Mouse (Mus musculus) myocyte (in vitro differentiated cells): ENCODE data around the gene Gm20388.

ENCODE experiments used
- CEBPB ChIP-seq: IDR thresholded peaks from 2 replicates; pipeline ENCODE4 v1.6.1; 2011; ENCODE audit warnings: mild to moderate bottlenecking, moderate library complexity; ENCODE audit not compliant: poor library complexity, insufficient read depth, severe bottlenecking
- MAX ChIP-seq: IDR thresholded peaks from one replicate; pipeline ENCODE4 v1.6.1; 2011; ENCODE audit warnings: low read depth, mild to moderate bottlenecking, control low read depth
- MYOD1 ChIP-seq, 3 experiments: IDR thresholded peaks; one replicate each; pipeline ENCODE4 v1.6.1; 2011; ENCODE audit warnings: control low read depth in 2 of 3, low read depth in 2 of 3, mild to moderate bottlenecking in 2 of 3, moderate library complexity in 1 of 3; ENCODE audit not compliant: insufficient read length in 2 of 3, control insufficient read depth in 1 of 3
- MYOG ChIP-seq, 3 experiments: IDR thresholded peaks; one replicate each; pipeline ENCODE4 v1.6.1; 2011; ENCODE audit warnings: control low read depth in 2 of 3, low read depth in 2 of 3, mild to moderate bottlenecking in 2 of 3; ENCODE audit not compliant: insufficient read length in 2 of 3, control insufficient read depth in 1 of 3, insufficient read depth in 1 of 3
- POLR2A ChIP-seq: IDR thresholded peaks from one replicate; pipeline ENCODE4 v1.6.1; 2011; ENCODE audit warnings: low read depth, mild to moderate bottlenecking, control low read depth, moderate library complexity; ENCODE audit not compliant: insufficient read length
- POLR2AphosphoS2 ChIP-seq: IDR thresholded peaks from one replicate; pipeline ENCODE4 v1.6.1; 2011; ENCODE audit warnings: low read depth, control low read depth; ENCODE audit not compliant: insufficient read length
- TCF12 ChIP-seq: IDR thresholded peaks from one replicate; pipeline ENCODE4 v1.6.1; 2011; ENCODE audit warnings: mild to moderate bottlenecking, control low read depth; ENCODE audit not compliant: poor library complexity, insufficient read depth, severe bottlenecking
- TCF3 ChIP-seq: IDR thresholded peaks from one replicate; pipeline ENCODE4 v1.6.1; 2011; ENCODE audit warnings: low read depth, control low read depth; ENCODE audit not compliant: insufficient read length
- USF1 ChIP-seq: IDR thresholded peaks from one replicate; pipeline ENCODE4 v1.6.1; 2011; ENCODE audit warnings: low read depth, mild to moderate bottlenecking, control low read depth, moderate library complexity

GRCm38 (mm10) chr8:120051908-120052307, 141.3 kb downstream of the Gm20388 start:
- TF ChIP-seq POLR2A (no peak), USF1 (no peak), MYOD1 (IDR thresholded peaks at IDR 0.05; ENCODE audit: control insufficient read depth in 1 of 3, insufficient read length in 2 of 3, low read depth in 2 of 3) (no peak), TCF12 (no peak), MYOG (IDR thresholded peaks at IDR 0.05; ENCODE audit: control insufficient read depth in 1 of 3, insufficient read depth in 1 of 3, insufficient read length in 2 of 3, low read depth in 2 of 3) (no peak), CEBPB (no peak), TCF3 (no peak), MAX (no peak), POLR2AphosphoS2 (no peak)
